ENCODE assay signal across 11 mouse cellular contexts in genomic region chrX:37144954-37145353, GRCm38 (mm10). TPM values are rescaled to one million over a fixed set of nuclear protein-coding genes. Genes with fewer than 3 reads are reported as not detected.
DNase-seq lines count a peak whose midpoint lies in the region; ATAC-seq and TF ChIP-seq lines count a peak whose summit lies in the region.
"Had no signal": no experiment of that assay in that cellular context is flagged by ENCODE, and none has a peak within 500 bp of the region (broad histone marks: within the 10 kb centered on the region; RNA-seq: fewer than 3 reads in every experiment).

No protein-coding gene starts in this region.

- no peak overlapping the region for H3K4me3 ChIP-seq in forebrain, postnatal 0 days (ENCODE audit: low read depth, low read length)
- H3K4me3 ChIP-seq in forebrain, embryonic 11.5 days (ENCODE audit: low read depth, low read length): no peak overlapping the region
- H3K4me3 ChIP-seq in liver, embryonic 13.5 days (replicated peaks): no peak overlapping the region
- no peak overlapping the region for H3K4me3 ChIP-seq in forebrain, embryonic 13.5 days
- H3K4me3 ChIP-seq: heart, embryonic 13.5 days; stomach, embryonic 15.5 days had no signal

- no peak overlapping the region for H3K9ac ChIP-seq in forebrain, postnatal 0 days
- no peak overlapping the region for H3K9ac ChIP-seq in forebrain, embryonic 11.5 days (ENCODE audit: low read length)
- no peak overlapping the region for H3K9ac ChIP-seq in liver, embryonic 13.5 days
- no peak overlapping the region for H3K9ac ChIP-seq in forebrain, embryonic 13.5 days
- H3K9ac ChIP-seq: heart, embryonic 13.5 days; stomach, embryonic 15.5 days had no signal

- 90% methylated on average over 2 of the region's 2 CpGs for WGBS in forebrain, postnatal 0 days
- 93% methylated on average over 2 of the region's 2 CpGs for WGBS in forebrain, embryonic 11.5 days
- WGBS in liver, embryonic 13.5 days (ENCODE audit: insufficient replicate concordance): 80% methylated on average over 2 of the region's 2 CpGs
- 93% methylated on average over 2 of the region's 2 CpGs for WGBS in forebrain, embryonic 13.5 days

- H3K4me2 ChIP-seq in forebrain, postnatal 0 days (ENCODE audit: low read depth): no peak overlapping the region
- H3K4me2 ChIP-seq in forebrain, embryonic 11.5 days (ENCODE audit: low read depth, low read length, severe bottlenecking): no peak overlapping the region
- H3K4me2 ChIP-seq in liver, embryonic 13.5 days: no peak overlapping the region
- no peak overlapping the region for H3K4me2 ChIP-seq in forebrain, embryonic 13.5 days
- H3K4me2 ChIP-seq: heart, embryonic 13.5 days; stomach, embryonic 15.5 days had no signal

- TF ChIP-seq CTCF in forebrain, postnatal 0 days (IDR thresholded peaks at IDR 0.05; ENCODE audit: low read depth): peak; percentile 41

- DNase-seq in forebrain, postnatal 0 days: no peak
- no peak for DNase-seq in forebrain, embryonic 11.5 days (ENCODE audit: low spot score)
- peak; percentile 20 for DNase-seq in 3134 (ENCODE audit: extremely low read depth, insufficient read length, low spot score)
- peak; percentile 39 for DNase-seq in T-cell, adult 2 months (ENCODE audit: low spot score)
- DNase-seq in liver, embryonic 13.5 days: peak; percentile 20
- DNase-seq in gastrocnemius, adult 8-10 months (ENCODE audit: low spot score in 2 of 2): no peak
- DNase-seq in heart, postnatal 25 days (ENCODE audit: low spot score): no peak

- no peaks in the 10 kb centered on the region for H3K4me1 ChIP-seq in forebrain, postnatal 0 days (ENCODE audit: insufficient read depth)
- no peaks in the 10 kb centered on the region for H3K4me1 ChIP-seq in forebrain, embryonic 11.5 days (replicated peaks; ENCODE audit: control insufficient read depth, insufficient read depth, low read length)
- no peaks in the 10 kb centered on the region for H3K4me1 ChIP-seq in liver, embryonic 13.5 days (replicated peaks)
- no peaks in the 10 kb centered on the region for H3K4me1 ChIP-seq in forebrain, embryonic 13.5 days
- H3K4me1 ChIP-seq: heart, embryonic 13.5 days; stomach, embryonic 15.5 days had no signal

- intact Hi-C loops in heart, postnatal 25 days (cut with DNase I): no loop called here

- H3K27me3 ChIP-seq in forebrain, postnatal 0 days (ENCODE audit: insufficient read depth, low read length): no peaks in the 10 kb centered on the region
- no peaks in the 10 kb centered on the region for H3K27me3 ChIP-seq in forebrain, embryonic 11.5 days (ENCODE audit: control insufficient read depth, insufficient read depth, low read length)
- no peaks in the 10 kb centered on the region for H3K27me3 ChIP-seq in liver, embryonic 13.5 days
- H3K27me3 ChIP-seq in forebrain, embryonic 13.5 days: no peaks in the 10 kb centered on the region
- H3K27me3 ChIP-seq: heart, embryonic 13.5 days; stomach, embryonic 15.5 days had no signal

- ATAC-seq in forebrain, postnatal 0 days: peak; percentile 36; the same call in 1 of the 2 replicates
- ATAC-seq in forebrain, embryonic 11.5 days (replicated peaks; ENCODE audit: low FRiP score): no peak
- no peak for ATAC-seq in liver, embryonic 13.5 days (ENCODE audit: low read depth)
- ATAC-seq in forebrain, embryonic 13.5 days: no peak

- H3K9me3 ChIP-seq in forebrain, postnatal 0 days (ENCODE audit: low read length): no peaks in the 10 kb centered on the region
- no peaks in the 10 kb centered on the region for H3K9me3 ChIP-seq in forebrain, embryonic 11.5 days (ENCODE audit: control insufficient read depth, low read length)
- no peaks in the 10 kb centered on the region for H3K9me3 ChIP-seq in liver, embryonic 13.5 days (replicated peaks)
- no peaks in the 10 kb centered on the region for H3K9me3 ChIP-seq in forebrain, embryonic 13.5 days (replicated peaks)
- H3K9me3 ChIP-seq: heart, embryonic 13.5 days; stomach, embryonic 15.5 days had no signal

- H3K36me3 ChIP-seq in forebrain, postnatal 0 days (ENCODE audit: insufficient read depth): 0 out of 2 replicates have a peak, but pooled peaks cover 7% of the 10 kb centered on the region
- no peaks in the 10 kb centered on the region for H3K36me3 ChIP-seq in forebrain, embryonic 11.5 days (ENCODE audit: control insufficient read depth, insufficient read depth, low read length)
- peaks cover 26% of the 10 kb centered on the region; the same call in 1 of the 2 replicates for H3K36me3 ChIP-seq in liver, embryonic 13.5 days
- H3K36me3 ChIP-seq in forebrain, embryonic 13.5 days (ENCODE audit: poor library complexity, severe bottlenecking): peaks cover 29% of the 10 kb centered on the region
- H3K36me3 ChIP-seq: stomach, embryonic 15.5 days had no signal

- no peak overlapping the region for H3K27ac ChIP-seq in forebrain, postnatal 0 days (ENCODE audit: low read depth, low read length)
- H3K27ac ChIP-seq in forebrain, embryonic 11.5 days (ENCODE audit: low read depth, low read length): no peak overlapping the region
- H3K27ac ChIP-seq in liver, embryonic 13.5 days: no peak overlapping the region
- no peak overlapping the region for H3K27ac ChIP-seq in forebrain, embryonic 13.5 days
- H3K27ac ChIP-seq: heart, embryonic 13.5 days; macrophage; stomach, embryonic 15.5 days had no signal

RNA-seq across cellular contexts. Expression of gene Nkap, which starts 18.4 kb away (rescaled TPM):
- 25.2 and 30.6 TPM in 2 replicates for total RNA-seq in forebrain, postnatal 0 days (2014; rRNA removed)
- 10.6 and 19.5 TPM in 2 replicates for polyA plus RNA-seq in forebrain, postnatal 0 days (2015; fragmentation: Nextera tagmentation; extraction: Ambion mirVana)
- 24.3 and 27.4 TPM in 2 replicates for polyA plus RNA-seq in forebrain, embryonic 11.5 days (2014; fragmentation: Nextera tagmentation; extraction: Ambion mirVana)
- polyA plus RNA-seq in liver, embryonic 13.5 days (2015; fragmentation: Nextera tagmentation; extraction: Ambion mirVana): 6.8 and 9.8 TPM in 2 replicates
- total RNA-seq in gastrocnemius, adult 8-10 months (2022): 1 to 10 TPM; 7.1 to 8.8 (median 7.8) TPM
- total RNA-seq in heart, postnatal 25 days (2021): 10 to 100 TPM in 1 of 2 experiments, 1 to 10 TPM in 1; 8.9 to 10.2 TPM
- 19.0 and 22.0 TPM in 2 replicates for polyA plus RNA-seq in forebrain, embryonic 13.5 days (2015; fragmentation: Nextera tagmentation; extraction: Ambion mirVana)

RNA-seq across cellular contexts. Expression of gene Akap14, which starts 23.7 kb away (rescaled TPM):
- 0.31 and 0.48 TPM in 2 replicates for total RNA-seq in forebrain, postnatal 0 days (2014; rRNA removed)
- polyA plus RNA-seq in forebrain, postnatal 0 days (2015; fragmentation: Nextera tagmentation; extraction: Ambion mirVana): 0.18 and 0.58 TPM in 2 replicates
- 0.11 TPM in 1 of 2 replicates, not detected in the other for polyA plus RNA-seq in forebrain, embryonic 11.5 days (2014; fragmentation: Nextera tagmentation; extraction: Ambion mirVana)
- not detected in 2 replicates for polyA plus RNA-seq in liver, embryonic 13.5 days (2015; fragmentation: Nextera tagmentation; extraction: Ambion mirVana)
- total RNA-seq in gastrocnemius, adult 8-10 months (2022): not detected
- total RNA-seq in heart, postnatal 25 days (2021): not detected
- polyA plus RNA-seq in forebrain, embryonic 13.5 days (2015; fragmentation: Nextera tagmentation; extraction: Ambion mirVana): 0.13 and 0.27 TPM in 2 replicates
- polyA plus RNA-seq: heart, embryonic 13.5 days; macrophage had no signal

RNA-seq across cellular contexts. Expression of gene Upf3b, which starts 34.8 kb away (rescaled TPM):
- 15.2 and 18.5 TPM in 2 replicates for total RNA-seq in forebrain, postnatal 0 days (2014; rRNA removed)
- polyA plus RNA-seq in forebrain, postnatal 0 days (2015; fragmentation: Nextera tagmentation; extraction: Ambion mirVana): 17.8 and 21.1 TPM in 2 replicates
- polyA plus RNA-seq in forebrain, embryonic 11.5 days (2014; fragmentation: Nextera tagmentation; extraction: Ambion mirVana): 25.6 and 25.8 TPM in 2 replicates
- polyA plus RNA-seq in liver, embryonic 13.5 days (2015; fragmentation: Nextera tagmentation; extraction: Ambion mirVana): 13.0 and 14.7 TPM in 2 replicates
- 10 to 100 TPM in 1 of 4 experiments, 1 to 10 TPM in 3; 7.2 to 10.5 (median 9.2) TPM for total RNA-seq in gastrocnemius, adult 8-10 months (2022)
- total RNA-seq in heart, postnatal 25 days (2021): 1 to 10 TPM; 6.8 to 7.0 TPM
- polyA plus RNA-seq in forebrain, embryonic 13.5 days (2015; fragmentation: Nextera tagmentation; extraction: Ambion mirVana): 32.1 and 34.5 TPM in 2 replicates

RNA-seq across cellular contexts. Expression of gene Ndufa1, which starts 46.0 kb away (rescaled TPM):
- 189 and 244 TPM in 2 replicates for total RNA-seq in forebrain, postnatal 0 days (2014; rRNA removed)
- polyA plus RNA-seq in forebrain, postnatal 0 days (2015; fragmentation: Nextera tagmentation; extraction: Ambion mirVana): 644 and 741 TPM in 2 replicates
- polyA plus RNA-seq in forebrain, embryonic 11.5 days (2014; fragmentation: Nextera tagmentation; extraction: Ambion mirVana): 366 and 371 TPM in 2 replicates
- polyA plus RNA-seq in liver, embryonic 13.5 days (2015; fragmentation: Nextera tagmentation; extraction: Ambion mirVana): 227 and 254 TPM in 2 replicates
- 100 to 1,000 TPM; 301 to 394 (median 354) TPM for total RNA-seq in gastrocnemius, adult 8-10 months (2022)
- 100 to 1,000 TPM; 902 to 919 TPM for total RNA-seq in heart, postnatal 25 days (2021)
- polyA plus RNA-seq in forebrain, embryonic 13.5 days (2015; fragmentation: Nextera tagmentation; extraction: Ambion mirVana): 499 and 510 TPM in 2 replicates

RNA-seq across cellular contexts. Expression of gene Rnf113a1, which starts 46.1 kb away (rescaled TPM):
- total RNA-seq in forebrain, postnatal 0 days (2014; rRNA removed): 4.2 and 7.8 TPM in 2 replicates
- 22.9 and 24.0 TPM in 2 replicates for polyA plus RNA-seq in forebrain, postnatal 0 days (2015; fragmentation: Nextera tagmentation; extraction: Ambion mirVana)
- 13.1 and 13.3 TPM in 2 replicates for polyA plus RNA-seq in forebrain, embryonic 11.5 days (2014; fragmentation: Nextera tagmentation; extraction: Ambion mirVana)
- 3.0 and 3.6 TPM in 2 replicates for polyA plus RNA-seq in liver, embryonic 13.5 days (2015; fragmentation: Nextera tagmentation; extraction: Ambion mirVana)
- 1 to 10 TPM; 2.6 to 4.4 (median 2.9) TPM for total RNA-seq in gastrocnemius, adult 8-10 months (2022)
- 1 to 10 TPM; 1.6 to 3.1 TPM for total RNA-seq in heart, postnatal 25 days (2021)
- polyA plus RNA-seq in forebrain, embryonic 13.5 days (2015; fragmentation: Nextera tagmentation; extraction: Ambion mirVana): 13.6 and 14.4 TPM in 2 replicates

Comparison
In these comparisons a context has a peak if more than half of its experiments do, and no peak if none do; other contexts are left out.
1. DNase-seq: peak in 3134 (single experiment), T-cell, adult 2 months (single experiment) and liver, embryonic 13.5 days (single experiment); none in forebrain, postnatal 0 days (single experiment), forebrain, embryonic 11.5 days (single experiment), gastrocnemius, adult 8-10 months (0 of 2) and heart, postnatal 25 days (single experiment).